Mouse (Mus musculus) natural killer cell, adult 2 months (primary cell): ENCODE measurements around the gene Ntrk2.

Source experiments
- DNase-seq, 2 experiments: peaks; one replicate each; pipeline ENCODE4 v3.0.0; 2022; ENCODE audit warnings: low spot score in 2 of 2

Ntrk2 gene

DNA sequence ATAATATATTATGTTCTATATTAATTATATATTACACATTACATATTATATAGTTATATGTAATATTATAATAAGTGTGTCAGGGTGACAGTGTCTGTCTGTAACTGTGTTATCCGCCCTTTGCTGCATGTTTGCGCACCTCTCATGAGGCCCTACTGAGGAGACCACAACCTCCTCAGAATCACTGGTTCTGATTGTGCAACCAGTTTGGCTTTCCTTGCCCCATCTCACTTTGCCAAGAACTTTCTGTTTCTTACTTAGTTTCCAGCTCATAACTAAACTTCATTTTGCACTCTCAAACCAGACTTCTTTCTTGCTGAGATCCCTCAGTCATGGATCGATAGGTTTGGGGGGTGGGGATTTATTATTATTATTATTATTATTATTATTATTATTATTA is 120.8 kb downstream of the Ntrk2 start:
- DNase-seq, result no peak

DNA sequence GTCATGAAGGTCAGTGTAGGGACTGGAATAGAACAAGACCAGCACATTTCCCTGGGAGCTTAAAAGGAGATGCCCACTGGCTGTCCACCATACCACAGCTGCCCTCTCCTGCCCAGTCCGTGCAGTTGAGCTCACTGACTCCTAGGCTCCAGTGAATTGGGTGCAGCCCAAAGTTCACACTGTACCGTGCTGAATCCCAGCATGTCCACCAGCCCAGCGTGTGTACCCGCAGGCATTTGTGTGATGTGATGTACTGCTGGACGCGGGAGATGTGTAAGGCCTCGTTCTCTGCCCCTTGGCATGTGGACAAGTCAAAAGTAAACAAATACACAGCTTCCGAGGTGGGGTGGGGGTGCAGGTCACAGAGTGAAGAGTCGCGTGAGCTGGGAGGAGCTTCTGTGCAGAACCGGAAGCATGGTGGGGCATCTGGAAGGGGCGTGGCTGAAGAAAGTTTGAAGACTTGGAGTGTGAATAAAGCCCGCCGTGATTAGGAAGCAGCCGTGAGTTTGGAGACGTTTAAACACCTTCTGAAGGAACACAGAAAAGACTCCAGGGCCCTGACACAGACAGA is 121.4 kb downstream of the Ntrk2 start:
- DNase-seq, result no peak

DNA sequence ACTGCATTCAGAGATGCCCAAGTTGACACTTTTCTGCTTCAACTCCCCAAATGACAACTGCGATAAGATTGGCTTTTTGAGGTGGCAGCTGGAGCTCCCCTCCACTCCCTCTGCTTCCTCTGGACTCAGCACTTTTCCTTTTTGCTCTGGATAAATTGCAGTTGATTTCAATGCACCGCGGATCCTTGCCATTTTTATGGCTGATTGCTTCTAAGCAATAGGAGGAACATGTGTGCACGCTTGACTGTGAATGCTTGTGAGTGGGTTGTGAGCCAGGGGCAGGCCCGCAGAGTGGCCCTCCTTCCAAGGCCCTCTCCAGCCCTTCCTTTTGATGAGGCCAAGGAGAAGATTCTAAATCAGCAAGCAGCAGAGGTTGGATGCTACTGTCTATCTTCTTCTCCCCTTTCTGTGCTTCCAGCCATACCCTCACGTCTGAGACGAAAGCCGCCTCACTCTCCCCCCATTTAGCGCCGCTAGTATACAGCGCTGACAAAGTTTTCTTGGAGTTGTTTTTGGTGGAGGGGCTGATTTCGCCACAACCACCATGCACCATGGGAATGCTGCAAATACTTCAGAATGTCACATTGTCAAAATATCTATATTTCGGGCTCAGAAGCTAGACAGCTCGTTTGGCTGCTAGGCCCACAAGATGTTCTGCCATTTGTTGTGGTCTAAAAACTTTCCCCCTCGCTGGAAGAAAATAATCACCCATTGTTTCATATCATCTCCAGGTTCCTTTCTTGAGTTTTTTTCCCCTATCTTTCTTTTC is 122.5 kb downstream of the Ntrk2 start:
- no peak for DNase-seq

DNA sequence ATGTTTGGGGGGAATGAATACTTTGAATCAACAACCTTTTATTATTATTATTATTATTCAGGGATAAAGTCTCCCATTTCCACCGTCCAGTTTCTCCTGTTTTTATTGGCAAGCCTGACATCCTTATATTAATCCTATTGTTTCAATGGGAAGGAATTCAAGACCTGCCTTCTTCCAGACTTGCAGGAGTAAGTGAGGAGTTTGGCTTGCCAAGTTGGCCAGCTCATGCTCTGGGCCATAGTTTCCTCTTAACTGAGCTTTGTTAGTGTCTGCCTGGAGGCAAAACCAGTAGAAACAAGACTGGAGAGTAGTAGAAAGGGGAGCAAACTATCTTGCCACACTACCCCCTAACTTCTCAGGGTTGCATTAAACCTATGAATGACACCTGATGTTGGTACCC is 123.8 kb downstream of the Ntrk2 start:
- DNase-seq, result no peak

DNA sequence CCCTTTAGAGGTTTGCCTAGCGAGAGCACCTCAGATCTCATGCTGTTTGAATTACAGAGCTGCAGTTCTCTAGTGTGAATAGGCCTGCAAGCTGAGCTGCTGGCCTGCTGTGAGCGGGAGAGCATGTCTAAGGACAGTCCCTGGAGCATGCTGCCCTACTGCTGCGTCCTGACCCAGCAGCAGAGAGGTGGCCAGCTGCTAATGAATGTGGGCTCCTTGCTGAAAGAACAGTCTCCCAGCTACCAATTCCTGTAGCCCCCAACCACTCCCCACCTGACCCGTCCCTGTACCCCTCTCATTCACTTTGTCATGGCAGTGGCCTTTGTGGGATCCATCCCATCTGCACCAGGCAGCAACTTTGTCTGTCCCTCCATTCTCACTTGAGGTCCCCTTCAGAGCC is 126.8 kb downstream of the Ntrk2 start:
- no peak for DNase-seq

DNA sequence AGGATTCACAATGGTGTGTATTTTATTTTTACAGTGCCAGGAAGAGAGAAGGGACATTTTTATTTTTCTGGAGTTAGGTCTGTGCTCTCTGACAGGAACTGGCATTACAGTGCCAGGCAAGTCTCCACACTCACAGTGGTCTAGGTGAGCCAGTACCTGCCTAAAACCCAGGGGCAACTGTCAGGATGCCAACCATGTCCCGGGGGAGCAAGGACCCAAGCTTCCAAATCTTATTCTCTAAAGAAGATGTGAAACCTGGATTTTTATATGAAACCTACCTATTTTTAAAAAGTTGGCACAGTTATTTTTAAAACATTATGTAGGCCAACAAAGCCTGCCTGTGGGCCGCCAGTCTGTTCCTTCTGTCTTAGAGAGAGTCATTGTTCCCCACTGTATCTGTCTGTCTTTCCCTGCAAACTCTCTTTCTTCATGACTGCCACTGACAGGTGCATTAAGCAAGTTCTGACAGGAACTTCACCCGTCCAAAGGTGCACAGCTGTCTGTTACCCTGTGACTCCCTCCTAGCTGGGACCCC is 128.3 kb downstream of the Ntrk2 start:
- DNase-seq, result no peak

DNA sequence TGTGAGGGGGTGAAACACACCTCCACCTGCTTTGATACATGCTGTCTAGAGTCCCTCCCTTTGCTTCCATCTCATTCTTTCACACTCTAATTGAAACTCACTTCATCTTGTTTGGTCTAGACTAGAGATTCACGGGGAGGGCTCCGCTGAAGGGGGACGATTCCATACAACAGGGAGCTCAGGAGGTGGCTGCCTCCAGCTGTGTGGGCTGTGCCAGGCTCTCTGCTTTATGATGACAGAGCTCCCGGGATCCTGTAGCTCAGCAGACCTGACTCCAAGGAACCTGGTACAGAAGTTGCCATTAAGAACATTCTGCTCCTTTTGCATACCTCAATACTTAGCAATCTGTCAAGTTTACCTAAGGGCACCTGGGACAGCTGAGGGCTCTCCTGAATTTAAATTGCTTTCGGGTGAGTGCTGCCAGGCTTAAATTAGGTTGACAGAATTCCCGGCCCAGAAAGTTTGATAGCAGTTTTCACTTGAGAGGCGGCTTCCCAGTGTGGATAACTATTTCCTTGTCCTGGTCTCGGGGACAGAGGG is 129.7 kb downstream of the Ntrk2 start:
- DNase-seq, result no peak

DNA sequence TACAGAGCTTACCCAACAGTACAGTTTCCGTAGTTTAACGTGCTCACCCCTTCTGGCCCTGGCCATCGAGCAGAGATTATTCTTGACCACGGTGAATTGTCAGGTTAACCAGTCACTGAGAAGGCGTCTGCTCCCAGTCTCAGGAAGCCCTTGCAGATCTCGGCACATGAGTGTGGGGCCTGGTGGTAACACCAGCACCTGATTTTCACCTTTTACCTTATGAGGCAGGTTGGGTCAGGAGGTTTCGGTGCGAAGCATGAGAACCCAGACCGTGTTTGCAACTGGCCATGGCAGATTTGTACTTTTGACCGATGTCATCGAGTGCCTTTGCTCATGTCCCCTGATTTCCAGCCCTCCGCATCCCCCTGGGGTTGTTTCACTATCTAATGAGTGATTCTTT is 131.5 kb downstream of the Ntrk2 start:
- no peak for DNase-seq

DNA sequence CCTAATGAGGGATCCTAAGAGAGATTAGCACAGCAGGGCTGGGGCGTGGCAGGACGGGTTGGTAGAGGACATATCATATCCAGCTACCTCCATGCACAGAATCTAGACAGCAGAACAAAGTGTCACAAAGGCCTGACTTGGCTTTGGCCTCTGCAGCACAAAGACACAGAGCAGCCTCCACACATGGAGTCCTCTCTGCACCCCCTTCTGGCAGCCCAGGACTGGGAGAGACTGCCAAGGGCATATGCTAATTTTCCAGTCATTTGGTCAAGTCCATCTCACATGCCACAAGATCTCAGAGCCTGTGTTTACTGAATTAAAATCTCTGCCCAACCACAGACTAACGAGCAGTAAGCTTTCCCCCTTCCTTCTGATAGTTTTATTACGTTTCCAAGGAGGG is 132.1 kb downstream of the Ntrk2 start:
- DNase-seq, result no peak

DNA sequence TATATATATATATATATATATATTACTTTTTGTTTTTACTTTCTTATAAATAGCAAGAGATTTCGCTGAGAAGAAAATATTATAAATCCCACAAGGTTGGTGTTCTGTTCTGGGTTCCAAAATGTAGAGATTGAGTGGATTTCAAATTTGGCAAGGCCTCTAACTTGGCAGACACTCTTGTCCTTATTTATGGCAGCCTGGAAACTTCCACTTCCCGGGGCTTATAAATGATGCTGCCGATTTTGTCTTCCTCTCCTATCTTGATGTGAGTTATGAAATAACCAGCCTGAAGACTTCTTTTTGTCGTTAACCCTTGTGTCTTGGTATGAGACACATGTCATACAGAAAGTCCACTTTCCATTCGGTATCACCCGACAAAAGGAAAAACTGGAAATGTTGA is 133.8 kb downstream of the Ntrk2 start:
- DNase-seq, result no peak

DNA sequence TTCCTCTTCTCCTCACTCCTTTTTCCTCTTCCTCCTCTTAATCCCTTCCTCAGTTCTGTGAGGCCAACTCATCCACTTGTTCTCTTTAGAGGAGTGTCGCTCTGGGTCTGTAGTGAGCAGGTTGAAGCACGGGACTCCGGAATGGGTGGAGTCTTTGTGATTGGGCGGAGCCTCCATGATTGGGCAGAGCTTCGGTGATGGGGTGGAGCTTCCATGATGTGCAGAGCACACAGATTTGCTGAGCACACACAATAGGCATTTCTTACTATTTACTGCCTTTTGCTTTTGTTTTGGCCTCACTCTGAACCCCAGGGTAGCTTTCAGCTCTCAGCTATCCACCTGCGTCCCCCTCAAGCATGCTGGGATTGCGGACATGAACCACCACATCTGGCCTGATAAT is 134.4 kb downstream of the Ntrk2 start:
- no peak for DNase-seq

DNA sequence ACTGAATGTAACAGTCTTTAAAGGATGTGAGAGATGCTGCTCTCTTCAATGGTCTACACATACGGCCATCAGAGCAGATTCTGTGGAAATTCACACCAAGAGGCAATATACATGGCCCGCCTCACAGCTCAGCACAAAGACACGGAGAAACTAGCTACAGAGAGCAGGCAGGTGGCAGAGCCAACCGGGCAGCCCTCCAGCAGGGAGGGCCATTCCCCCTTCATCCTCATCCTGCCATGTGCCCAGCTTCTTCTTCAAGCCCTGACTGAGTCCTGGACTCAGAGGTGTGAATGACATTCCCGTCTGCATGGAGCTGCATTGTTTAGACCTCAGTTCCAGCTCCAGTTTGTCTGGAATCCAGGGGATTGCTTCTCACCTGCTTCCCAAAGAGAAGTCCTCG is 139.4 kb downstream of the Ntrk2 start:
- no peak for DNase-seq

DNA sequence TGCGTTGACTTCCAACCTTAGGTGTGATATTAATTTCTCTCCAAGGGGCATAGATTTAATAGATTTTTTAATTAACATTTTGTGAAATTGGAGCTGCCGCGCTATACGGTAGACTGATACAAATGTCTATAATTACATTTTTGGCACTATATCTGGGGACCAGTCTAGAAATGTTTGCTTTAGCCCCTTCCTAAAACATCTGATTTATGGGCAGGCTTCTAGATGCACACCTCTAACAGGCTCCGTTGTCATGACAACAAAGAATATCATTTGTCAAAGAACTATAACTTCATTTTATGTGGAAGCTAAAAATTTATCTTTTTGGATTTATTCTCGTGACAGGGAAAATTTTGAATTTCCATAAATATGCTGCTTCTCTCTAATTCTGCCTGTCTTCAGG is 140.2 kb downstream of the Ntrk2 start:
- DNase-seq, result no peak

DNA sequence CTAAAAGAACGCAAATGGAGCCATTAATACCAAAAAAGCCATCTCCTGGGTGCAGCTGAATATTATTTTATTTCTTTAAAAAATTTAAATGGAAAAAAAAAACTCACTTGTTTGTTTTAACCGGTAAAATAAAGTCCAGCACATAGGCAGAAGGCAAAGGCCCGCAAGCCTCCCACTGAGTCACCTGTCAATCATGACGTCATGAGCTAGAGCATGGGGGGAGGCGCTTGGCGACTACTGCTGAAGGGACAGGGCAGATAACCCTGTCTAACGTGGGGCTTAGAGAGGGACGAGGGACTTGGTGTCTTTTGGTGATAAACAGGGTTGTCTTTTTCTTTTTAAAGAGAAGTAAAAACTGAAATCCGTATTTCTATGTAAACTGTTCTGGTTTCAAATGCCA is 140.7 kb downstream of the Ntrk2 start:
- no peak for DNase-seq

DNA sequence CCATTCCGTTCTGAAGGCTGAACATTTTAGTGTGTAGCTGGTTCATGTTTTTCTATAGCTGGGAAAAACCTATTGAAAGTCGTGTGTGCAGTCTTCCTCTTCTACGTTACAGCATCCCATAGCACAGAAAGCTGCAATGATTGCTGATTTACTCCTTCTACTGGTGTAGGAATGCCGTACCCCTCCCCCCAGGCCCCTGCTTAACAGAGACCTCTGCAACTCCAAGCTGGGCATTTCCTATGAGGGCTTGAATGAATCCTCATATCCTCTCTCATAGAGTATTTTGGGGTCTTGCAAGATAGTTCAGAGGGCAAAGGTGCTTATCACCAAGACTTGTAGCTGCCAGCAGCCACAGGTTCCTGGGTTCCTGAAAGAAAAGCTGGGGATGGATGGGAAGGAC is 148.0 kb downstream of the Ntrk2 start:
- DNase-seq, result no peak

DNA sequence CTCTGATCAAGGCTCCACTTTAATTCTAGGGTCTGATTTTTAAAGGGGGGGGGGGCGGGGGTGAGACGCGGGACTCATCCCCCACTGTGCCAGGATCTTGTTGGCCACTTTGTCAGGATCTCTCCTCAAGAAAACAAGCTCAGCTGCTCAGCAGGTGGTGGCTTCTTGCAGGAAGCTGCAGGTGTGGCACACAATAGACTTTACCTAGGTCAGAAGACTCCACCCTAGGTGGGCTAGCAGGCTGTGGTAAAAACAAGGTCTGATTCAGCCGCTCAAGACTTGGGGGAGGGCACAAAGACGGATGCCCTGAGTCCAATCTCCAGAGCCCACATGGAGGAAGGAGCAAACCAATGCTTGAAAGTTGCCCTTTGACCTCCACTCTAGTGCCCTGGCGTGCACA is 148.4 kb downstream of the Ntrk2 start:
- no peak for DNase-seq

DNA sequence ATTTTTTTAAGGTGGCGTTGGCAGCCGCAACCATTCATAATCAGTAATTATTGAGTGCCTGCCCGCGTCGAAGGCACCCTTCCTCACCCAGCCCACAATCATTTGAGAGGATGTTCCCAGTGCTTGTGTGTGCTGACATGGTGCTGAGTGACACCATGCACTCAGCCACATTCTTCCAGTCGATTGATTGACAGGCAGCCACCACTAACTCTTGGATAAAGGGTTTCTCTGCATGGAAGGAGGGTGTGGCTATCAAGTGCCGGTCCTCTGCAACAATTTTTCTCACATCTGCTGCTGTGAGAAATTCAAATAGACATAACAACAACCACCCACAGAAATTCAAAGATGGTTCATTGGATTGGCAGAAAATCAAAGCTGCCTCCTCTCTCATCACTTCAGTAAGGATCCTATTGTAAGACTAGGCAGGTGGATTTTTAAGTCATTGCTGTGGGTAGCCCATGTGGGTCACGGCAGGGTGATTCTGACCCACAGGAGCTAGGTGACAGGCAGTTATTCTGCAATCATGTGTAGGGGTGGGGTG is 148.9 kb downstream of the Ntrk2 start:
- DNase-seq, result no peak

DNA sequence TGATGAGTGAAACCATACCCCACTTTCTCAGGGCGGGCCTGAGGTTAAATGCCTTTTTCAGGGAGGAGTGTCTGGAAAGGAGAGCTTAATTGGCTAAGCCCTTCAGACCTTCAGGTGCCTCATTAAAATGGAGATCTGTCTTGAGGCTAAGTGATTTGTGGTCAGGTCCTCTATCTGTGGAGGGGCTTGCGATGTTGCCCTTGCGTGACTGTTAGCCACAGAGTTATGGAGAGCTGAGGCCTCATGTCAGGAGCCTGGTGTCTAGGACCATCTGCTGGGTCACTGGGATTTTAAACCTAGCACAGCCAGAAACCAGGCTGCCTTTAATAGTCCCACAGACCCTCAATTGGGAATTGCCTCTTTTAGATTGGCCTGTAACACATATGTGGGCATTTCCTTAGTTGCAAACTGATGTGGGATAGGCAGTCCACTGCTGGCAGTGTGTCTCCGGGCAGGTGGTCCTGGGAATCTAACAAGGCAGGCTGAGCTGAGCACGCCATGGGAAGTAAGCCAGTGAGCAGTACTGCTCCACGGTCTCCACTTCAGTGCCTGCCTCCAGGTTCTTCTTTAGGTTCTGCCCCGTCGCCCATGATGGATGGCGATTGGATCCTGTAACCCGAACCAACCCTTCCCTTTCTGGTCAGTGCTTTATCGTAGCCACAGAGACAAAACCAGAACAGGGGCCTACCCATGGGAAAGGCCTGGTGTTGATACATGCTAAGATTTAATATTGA is 152.0 kb downstream of the Ntrk2 start:
- DNase-seq, result no peak

DNA sequence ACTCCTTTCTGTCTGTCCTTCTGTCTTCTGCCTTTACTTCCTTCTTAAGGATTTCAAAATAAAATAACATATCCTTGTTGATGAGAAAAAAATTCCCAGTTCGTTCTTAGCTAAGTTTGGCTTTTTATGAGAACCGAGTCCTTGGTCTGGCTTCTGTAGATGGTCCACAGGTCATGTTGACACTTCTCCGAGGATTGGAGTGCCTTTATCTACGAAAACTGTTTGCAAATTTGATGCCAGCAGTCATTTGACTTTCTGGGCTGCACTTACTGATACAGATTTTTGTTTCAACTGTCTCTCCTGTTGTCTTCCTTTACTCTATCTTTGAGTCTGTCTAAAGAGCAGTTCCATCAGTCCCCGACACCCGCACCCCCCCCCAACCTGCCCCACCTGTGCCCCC is 154.0 kb downstream of the Ntrk2 start:
- no peak for DNase-seq

DNA sequence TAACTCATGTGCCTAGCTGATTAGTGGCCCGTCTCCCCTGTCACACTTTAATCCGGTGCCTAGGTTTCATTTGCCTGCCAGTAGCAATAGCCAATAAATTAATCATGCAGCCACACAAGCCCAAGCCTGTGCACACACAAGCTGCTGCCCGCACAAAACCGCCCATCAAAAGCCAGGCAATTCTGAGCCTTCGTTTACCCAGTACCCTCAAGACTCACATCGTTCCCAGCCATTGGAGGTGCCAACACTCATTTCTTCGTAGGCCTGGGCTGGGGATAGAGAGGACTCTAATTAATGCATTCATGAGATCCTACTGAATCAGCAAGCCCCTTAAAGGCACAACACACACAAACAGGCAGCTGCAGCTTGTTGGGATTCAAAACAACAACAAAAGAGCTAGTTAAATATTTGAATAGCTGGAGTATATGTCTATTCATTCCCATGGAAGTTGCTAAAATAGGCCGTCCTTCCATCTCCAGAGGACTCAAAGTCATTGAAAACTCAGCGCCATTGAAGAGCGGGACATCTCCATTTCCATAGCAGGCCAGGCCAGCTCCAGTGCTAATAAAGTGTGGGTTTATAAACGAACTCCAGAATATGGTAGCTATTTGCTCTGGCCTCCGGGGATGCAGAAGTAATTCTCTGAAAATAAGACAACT is 158.5 kb downstream of the Ntrk2 start:
- no peak for DNase-seq

DNA sequence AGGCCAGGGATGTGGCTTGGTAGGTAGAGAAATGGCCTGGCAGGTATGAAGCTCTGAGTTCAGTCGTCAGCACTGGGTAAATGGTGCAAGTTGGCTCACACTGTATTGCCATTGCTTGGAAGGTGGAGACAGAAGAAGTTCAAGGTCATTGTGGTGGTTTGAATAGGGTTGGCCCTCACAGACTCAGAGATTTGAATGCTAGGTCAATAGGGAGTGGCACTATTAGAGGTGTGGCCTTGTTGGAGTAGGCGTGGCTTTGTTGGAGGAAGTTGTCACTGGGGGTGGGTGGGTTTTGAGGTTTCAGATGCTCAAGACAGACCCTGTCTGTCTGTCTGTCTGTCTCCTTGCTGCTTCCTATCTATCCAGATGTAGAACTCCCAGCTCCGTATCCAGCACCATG is 159.5 kb downstream of the Ntrk2 start:
- DNase-seq, result no peak

DNA sequence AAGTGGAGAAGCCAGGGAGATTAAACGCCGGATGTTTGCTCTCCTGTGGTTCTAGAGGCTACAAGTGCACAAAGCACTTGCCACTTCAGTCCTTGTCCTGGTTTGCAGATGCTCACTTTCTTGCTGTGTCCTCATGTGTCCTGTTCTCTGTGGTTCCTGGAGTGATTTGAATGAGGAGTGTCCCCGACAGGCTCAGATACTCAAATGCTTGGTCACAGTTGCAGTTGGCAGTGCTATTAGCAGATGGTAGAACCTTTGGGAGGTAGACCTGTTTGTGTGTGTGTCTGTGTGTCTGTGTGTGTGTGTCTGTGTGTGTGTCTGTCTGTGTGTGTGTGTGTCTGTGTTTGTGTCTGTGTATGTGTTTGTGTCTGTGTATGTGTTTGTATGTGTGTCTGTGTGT is 160.1 kb downstream of the Ntrk2 start:
- no peak for DNase-seq
